In the genomic region with DNA sequence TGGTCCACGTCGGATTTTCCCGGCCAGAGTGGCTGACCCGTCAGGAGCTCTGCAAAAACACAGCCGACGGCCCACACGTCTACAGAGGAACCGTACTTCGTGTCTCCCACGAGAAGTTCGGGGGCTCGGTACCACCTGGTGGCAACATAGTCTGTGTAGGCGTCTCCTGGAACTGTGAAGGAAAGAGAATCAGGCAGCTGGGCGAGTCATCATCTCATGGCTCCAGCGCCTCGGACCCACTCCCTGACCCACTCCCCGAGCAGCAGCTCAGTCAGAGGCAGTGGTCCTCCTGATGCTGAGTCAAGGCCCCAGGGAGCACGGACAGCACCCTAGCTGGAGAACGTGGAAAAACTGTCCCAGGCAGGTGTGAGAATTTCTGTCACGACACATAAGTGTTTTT, we compare ENCODE assay signal across 25 mouse cellular contexts. TPM values are rescaled to one million over a fixed set of nuclear protein-coding genes. Genes with fewer than 3 reads are reported as not detected.
"Had no signal": no experiment of that assay in that cellular context is flagged by ENCODE, and none has a peak within 500 bp of the region (broad histone marks: within the 10 kb centered on the region; RNA-seq: fewer than 3 reads in every experiment).

No protein-coding gene starts in this region.

- H3K9ac ChIP-seq: forebrain, postnatal 0 days; heart, embryonic 12.5 days; hindbrain, embryonic 13.5 days; hindbrain, embryonic 15.5 days; kidney, embryonic 15.5 days; limb, embryonic 13.5 days; limb, embryonic 15.5 days; liver, embryonic 13.5 days had no signal

- H3K27ac ChIP-seq: gastrocnemius, adult 2 months; hindbrain, embryonic 13.5 days; hindbrain, embryonic 15.5 days; hindbrain, postnatal 0 days; kidney, embryonic 15.5 days; kidney, postnatal 0 days; left cerebral cortex, adult 2 months; limb, embryonic 13.5 days; limb, embryonic 15.5 days; liver, embryonic 13.5 days had no signal

- H3K9me3 ChIP-seq: heart, embryonic 12.5 days; hindbrain, embryonic 13.5 days; hindbrain, embryonic 15.5 days; kidney, embryonic 15.5 days; limb, embryonic 13.5 days; limb, embryonic 15.5 days; liver, embryonic 13.5 days had no signal

- H3K36me3 ChIP-seq: heart, embryonic 12.5 days; hindbrain, embryonic 13.5 days; hindbrain, embryonic 15.5 days; kidney, embryonic 15.5 days; limb, embryonic 13.5 days; limb, embryonic 15.5 days; liver, embryonic 13.5 days had no signal

- H3K4me1 ChIP-seq: heart, embryonic 12.5 days; hindbrain, embryonic 13.5 days; hindbrain, embryonic 15.5 days; kidney, embryonic 15.5 days; limb, embryonic 13.5 days; limb, embryonic 15.5 days; liver, embryonic 13.5 days had no signal

- ATAC-seq: forebrain, postnatal 0 days; hindbrain, postnatal 0 days; intestine, embryonic 16.5 days had no signal

- H3K4me3 ChIP-seq: gastrocnemius, adult 2 months; heart, embryonic 12.5 days; hindbrain, embryonic 13.5 days; hindbrain, embryonic 15.5 days; kidney, embryonic 15.5 days; left cerebral cortex, adult 2 months; limb, embryonic 13.5 days; limb, embryonic 15.5 days; liver, embryonic 13.5 days had no signal

- H3K27me3 ChIP-seq: heart, embryonic 12.5 days; hindbrain, embryonic 13.5 days; hindbrain, embryonic 15.5 days; kidney, embryonic 15.5 days; limb, embryonic 13.5 days; limb, embryonic 15.5 days; liver, embryonic 13.5 days had no signal

- H3K4me2 ChIP-seq: heart, embryonic 12.5 days; hindbrain, embryonic 13.5 days; hindbrain, embryonic 15.5 days; kidney, embryonic 15.5 days; limb, embryonic 13.5 days; limb, embryonic 15.5 days; liver, embryonic 13.5 days had no signal

- DNase-seq: forebrain, postnatal 0 days; gastrocnemius, adult 2 months; gastrocnemius, postnatal 10 days; gastrocnemius, postnatal 25 days; heart, adult 18-20 months; heart, postnatal 10 days; heart, postnatal 36 days; kidney, adult 11 months; kidney, adult 2 months; kidney, adult 9 months; kidney, postnatal 14 days; kidney, postnatal 36 days; liver, embryonic 13.5 days had no signal

RNA-seq across cellular contexts. Expression of a gene that starts 34.0 kb away (rescaled TPM):
- total RNA-seq: gastrocnemius, postnatal 25 days; heart, postnatal 10 days; hematopoietic stem cell, adult 5-6 weeks had no signal
- polyA plus RNA-seq: heart, embryonic 14.5 days had no signal
